Mouse (Mus musculus): ENCODE data around the gene Stx3.

GRCm38 (mm10) chr19:11816706-11817105 is 2.5 kb downstream of the Stx3 start:
- TF ChIP-seq GATA1 (IDR thresholded peaks at IDR 0.05; ENCODE audit: low read length), result no peak
- no peak for TF ChIP-seq TAL1 (IDR thresholded peaks at IDR 0.05; ENCODE audit: low read length)

Data from erythroblast, embryonic 14.5 days (primary cell).